Mouse (Mus musculus) bone marrow, adult 2 months (tissue): ENCODE results near the gene Sp100.

ENCODE experiments used
- CTCF ChIP-seq: fragments of 200-500 bp; IDR thresholded peaks from 2 replicates; pipeline ENCODE4 v1.5.1; 2011; ENCODE audit warnings: low read length, control low read depth; ENCODE audit not compliant: control insufficient read depth, insufficient read depth
- POLR2A ChIP-seq: fragments of 200-500 bp; IDR thresholded peaks from 2 replicates; pipeline ENCODE4 v1.6.1; 2011; ENCODE audit warnings: low read depth, mild to moderate bottlenecking, control low read depth, low read length, borderline replicate concordance; ENCODE audit not compliant: control insufficient read depth

- no peak for TF ChIP-seq CTCF
- no peak for TF ChIP-seq POLR2A
Measured at GRCm38 (mm10) chr1:85693280-85693679, 43.5 kb downstream of the Sp100 start.
